Mouse (Mus musculus) brown adipose tissue, adult 24 weeks (tissue): ENCODE results near the gene Rab3d. TPM values are rescaled to one million over a fixed set of nuclear protein-coding genes. Genes with fewer than 3 reads are reported as not detected.

Source experiments
- H3K27ac ChIP-seq: fragments of 200-500 bp; replicated peaks from 2 replicates; pipeline ENCODE4 v1.5.1; 2012; ENCODE audit warnings: low read depth, mild to moderate bottlenecking, low read length
- H3K4me1 ChIP-seq: fragments of 200-500 bp; 2 replicates; pipeline ENCODE4 v1.6.1; 2012; ENCODE audit warnings: low read length, mixed read lengths; ENCODE audit not compliant: control insufficient read depth, insufficient read depth, insufficient read length
- H3K4me3 ChIP-seq: fragments of 200-500 bp; 2 replicates; pipeline ENCODE4 v1.5.1; 2012; ENCODE audit warnings: low read depth, mild to moderate bottlenecking, low read length, moderate library complexity; ENCODE audit not compliant: insufficient read depth
- polyA plus RNA-seq: library from polyadenylated mRNA; stranded (reverse); fragments of >200 nt; gene quantifications from 2 replicates; pipeline ENCODE4 v1.2.4, GENCODE M21; 2012; ENCODE audit not compliant: missing spikeins, insufficient read depth, insufficient read length

Rab3d gene
- polyA plus RNA-seq: 23.0 and 31.2 TPM in 2 replicates

GRCm38 (mm10) chr9:21918035-21918592 is at the start of gene Rab3d:
TSS of gene Rab3d (minus strand) at chr9:21918192.
- Histone ChIP-seq H3K27ac (no peak within 1 kb of the TSS), H3K4me1 (no peaks in the 10 kb centered on the region), H3K4me3 (peak within 1 kb of the TSS; percentile 71)

DNA sequence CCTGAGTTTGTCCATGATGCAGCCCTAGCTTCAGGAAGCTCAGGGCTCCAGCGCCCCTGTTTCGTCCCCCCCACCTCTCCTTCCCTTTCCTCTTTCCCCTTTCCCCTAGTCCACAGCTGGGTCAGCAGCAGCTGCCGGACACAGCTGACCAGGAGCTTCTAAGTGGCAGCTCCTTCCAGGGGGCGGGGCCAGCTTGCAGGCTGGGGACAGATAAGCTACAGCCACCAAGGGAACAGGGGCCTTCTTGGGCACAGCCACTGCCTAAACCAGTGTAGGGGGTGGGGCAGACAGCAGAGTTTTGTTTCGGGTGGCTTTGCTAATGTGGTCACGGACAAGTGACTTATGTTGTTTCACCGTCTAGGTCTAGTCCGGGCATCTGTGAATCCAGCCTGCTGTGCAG is 45.4 kb upstream of the Rab3d start, which contains the start of gene Epor:
TSS of gene Epor (minus strand) at position 90 of the 400 bp plus-strand sequence.
- peak within 1 kb of the TSS; percentile 80 for H3K27ac ChIP-seq
- H3K4me1 ChIP-seq: peaks cover 12% of the 10 kb centered on the region
- peak within 1 kb of the TSS; percentile 64 for H3K4me3 ChIP-seq

DNA sequence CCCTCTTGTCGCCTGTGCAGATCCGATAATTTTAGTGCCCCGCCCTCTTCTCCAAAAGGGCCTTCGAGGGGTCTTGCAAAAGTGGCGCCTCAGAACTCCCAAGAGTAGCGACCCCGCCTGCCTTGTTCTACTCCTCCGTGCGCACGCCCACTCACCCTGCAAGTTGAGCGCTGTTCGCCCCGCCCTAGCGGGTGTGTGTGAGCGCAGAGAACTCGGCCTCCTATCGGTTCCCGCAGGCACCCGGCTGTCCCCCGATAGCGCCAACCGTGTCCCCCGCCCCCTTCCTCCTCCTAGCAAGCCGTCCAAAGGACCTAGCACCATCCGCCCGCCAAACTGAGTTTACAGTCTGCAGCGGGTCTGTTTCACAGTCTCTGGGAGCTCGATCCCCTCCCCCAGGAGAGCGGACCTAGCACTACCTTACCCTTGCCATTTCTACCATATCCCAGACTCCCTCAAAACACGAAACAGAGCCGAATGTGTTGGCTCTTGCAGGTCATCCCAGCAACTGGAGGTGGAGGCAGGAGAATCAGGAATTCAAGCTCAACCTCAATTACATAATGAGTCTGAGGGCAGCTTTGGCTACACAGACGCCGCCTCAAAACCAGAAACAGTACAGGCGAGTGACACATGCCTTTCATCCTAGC is 44.5 kb upstream of the Rab3d start:
- Histone ChIP-seq H3K4me3 (peak overlapping the region; percentile 64), H3K27ac (peak overlapping the region; percentile 80), H3K4me1 (peaks cover 12% of the 10 kb centered on the region)

GRCm38 (mm10) chr9:21962010-21962409 is 44.0 kb upstream of the Rab3d start:
- peaks cover 12% of the 10 kb centered on the region for H3K4me1 ChIP-seq
- H3K4me3 ChIP-seq: peak overlapping the region; percentile 64
- H3K27ac ChIP-seq: no peak overlapping the region

DNA sequence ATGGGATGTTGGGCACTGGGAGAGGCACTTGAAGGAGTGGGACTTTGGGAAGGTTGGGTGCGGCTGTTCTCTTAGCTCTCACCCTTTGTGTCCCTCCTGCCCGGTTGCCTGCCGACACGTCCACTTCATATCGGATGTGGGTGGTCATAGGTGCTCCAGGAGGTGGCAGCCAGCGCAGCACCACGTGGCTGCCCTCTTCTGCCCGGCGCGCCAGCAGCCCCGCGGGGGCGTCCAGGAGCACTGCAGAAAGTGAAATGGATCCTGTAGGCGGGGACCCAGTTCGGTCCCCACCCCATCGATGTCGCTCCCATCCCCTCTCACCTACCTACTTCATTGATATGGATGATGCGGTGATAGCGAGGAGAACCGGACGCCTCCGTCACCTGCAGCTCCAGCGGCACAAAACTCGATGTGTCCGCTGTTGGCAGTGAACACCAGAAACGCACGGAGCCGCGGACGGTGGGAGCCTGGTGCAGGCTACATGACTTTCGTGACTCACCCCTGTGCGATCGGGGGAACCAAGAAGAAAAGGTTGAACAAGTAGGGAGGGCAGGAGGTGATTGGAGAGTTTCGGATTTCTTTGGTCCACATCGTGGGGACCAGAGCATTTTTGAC is 43.5 kb upstream of the Rab3d start:
- Histone ChIP-seq H3K27ac (no peak overlapping the region), H3K4me3 (peak overlapping the region; percentile 64), H3K4me1 (peaks cover 12% of the 10 kb centered on the region)

GRCm38 (mm10) chr9:21960558-21961208 is 42.7 kb upstream of the Rab3d start:
- H3K27ac ChIP-seq: peak overlapping the region; percentile 4; the same call in 1 of the 2 replicates
- H3K4me3 ChIP-seq: no peak overlapping the region
- peaks cover 12% of the 10 kb centered on the region for H3K4me1 ChIP-seq

GRCm38 (mm10) chr9:21960135-21960534 is 42.1 kb upstream of the Rab3d start:
- no peak overlapping the region for H3K4me3 ChIP-seq
- peak overlapping the region; percentile 4; the same call in 1 of the 2 replicates for H3K27ac ChIP-seq
- peaks cover 12% of the 10 kb centered on the region for H3K4me1 ChIP-seq

GRCm38 (mm10) chr9:21959244-21959643 is 41.3 kb upstream of the Rab3d start:
- peaks cover 12% of the 10 kb centered on the region for H3K4me1 ChIP-seq
- H3K4me3 ChIP-seq: no peak overlapping the region
- H3K27ac ChIP-seq: no peak overlapping the region

DNA sequence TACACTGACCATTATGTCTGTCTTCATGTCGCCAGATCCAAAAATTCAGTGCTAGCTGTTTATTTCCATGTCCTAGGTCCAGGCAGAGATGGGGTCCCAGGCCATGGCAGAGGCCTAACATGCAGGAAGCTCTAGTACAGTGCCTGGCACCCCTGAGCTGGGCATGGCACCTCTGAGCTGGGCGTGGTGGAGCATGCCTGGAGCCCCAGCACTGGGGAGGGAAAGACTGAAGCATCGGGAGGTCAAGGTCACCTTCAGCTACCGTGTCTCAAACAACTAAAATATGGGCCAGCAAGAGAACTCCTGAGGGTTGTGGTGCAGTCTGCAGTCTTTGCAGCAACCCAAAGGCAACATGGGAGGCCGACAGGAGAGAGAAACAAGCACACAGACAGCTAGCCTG is 40.4 kb upstream of the Rab3d start:
- H3K4me3 ChIP-seq: no peak overlapping the region
- peaks cover 12% of the 10 kb centered on the region for H3K4me1 ChIP-seq
- H3K27ac ChIP-seq: no peak overlapping the region

- H3K27ac ChIP-seq: peak within 1 kb of the TSS; percentile 74
- peak within 1 kb of the TSS; percentile 69 for H3K4me3 ChIP-seq
- H3K4me1 ChIP-seq: peaks cover 7% of the 10 kb centered on the region
Measured at GRCm38 (mm10) chr9:21955570-21956281, 37.7 kb upstream of the Rab3d start, which contains the start of gene Swsap1. TSS of gene Swsap1 (plus strand) at chr9:21955755.

DNA sequence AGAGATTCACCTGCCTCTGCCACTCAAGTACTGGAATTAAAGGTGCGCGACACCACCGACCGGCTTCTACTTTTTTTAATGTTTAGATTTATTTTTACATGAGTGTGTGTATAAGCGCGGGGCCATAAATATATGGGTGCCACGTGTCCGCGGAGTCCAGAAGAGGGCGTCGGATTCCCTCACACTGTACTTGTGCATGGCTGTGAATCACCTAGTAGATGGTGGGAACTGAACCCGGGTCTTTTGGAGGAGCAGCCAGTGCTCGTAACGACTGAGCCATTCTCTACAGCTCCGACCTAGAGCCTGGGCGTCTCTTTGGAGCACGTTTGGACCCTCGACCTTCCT is 37.2 kb upstream of the Rab3d start:
- Histone ChIP-seq H3K27ac (peak overlapping the region; percentile 42), H3K4me3 (peak overlapping the region; percentile 69), H3K4me1 (peaks cover 2% of the 10 kb centered on the region)

DNA sequence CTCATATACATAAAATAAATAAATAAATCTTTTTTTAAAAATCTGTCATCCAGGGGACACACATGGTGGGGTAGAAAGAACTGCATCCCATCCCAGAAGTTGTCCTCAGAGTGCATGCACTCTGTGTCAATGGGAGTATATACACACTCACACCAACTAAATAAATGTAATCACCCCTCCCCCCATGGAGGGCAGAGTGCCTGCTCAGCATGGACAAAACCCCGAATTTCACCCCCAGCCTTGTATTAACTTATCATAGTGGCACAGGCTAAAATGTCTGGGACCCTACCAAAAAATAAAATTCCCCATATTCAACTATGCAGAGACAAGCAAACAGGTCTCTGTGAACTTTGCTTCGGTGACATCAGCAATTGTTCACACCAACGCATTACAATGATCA is 36.6 kb upstream of the Rab3d start:
- H3K4me1 ChIP-seq: no peaks in the 10 kb centered on the region; the same call in 1 of the 2 replicates
- no peak overlapping the region for H3K27ac ChIP-seq
- no peak overlapping the region for H3K4me3 ChIP-seq

DNA sequence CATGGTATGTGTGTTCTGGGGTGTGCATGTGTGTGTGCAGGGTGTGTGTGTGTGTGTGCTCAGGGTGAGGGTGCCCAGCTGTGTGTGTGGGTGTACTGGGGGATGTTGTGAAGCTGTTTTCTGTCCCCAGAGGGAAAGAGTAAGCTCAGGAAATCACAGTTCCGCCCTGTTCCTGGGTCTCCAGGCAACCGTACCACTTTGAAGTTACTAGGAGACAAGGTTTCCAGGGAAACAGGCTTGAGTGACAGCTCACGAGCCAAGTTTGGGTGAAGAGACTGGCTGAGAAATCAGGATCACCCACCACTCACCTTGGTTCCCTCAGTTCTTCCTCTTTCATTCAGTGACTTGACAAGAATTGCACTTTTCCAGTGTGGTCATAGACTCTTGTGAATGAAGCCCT is 35.6 kb upstream of the Rab3d start:
- Histone ChIP-seq H3K4me3 (no peak overlapping the region), H3K4me1 (no peaks in the 10 kb centered on the region; the same call in 1 of the 2 replicates), H3K27ac (no peak overlapping the region)

- H3K27ac ChIP-seq: no peak overlapping the region
- no peak overlapping the region for H3K4me3 ChIP-seq
- H3K4me1 ChIP-seq: no peaks in the 10 kb centered on the region
Measured at GRCm38 (mm10) chr9:21951977-21952376, 34.0 kb upstream of the Rab3d start.

DNA sequence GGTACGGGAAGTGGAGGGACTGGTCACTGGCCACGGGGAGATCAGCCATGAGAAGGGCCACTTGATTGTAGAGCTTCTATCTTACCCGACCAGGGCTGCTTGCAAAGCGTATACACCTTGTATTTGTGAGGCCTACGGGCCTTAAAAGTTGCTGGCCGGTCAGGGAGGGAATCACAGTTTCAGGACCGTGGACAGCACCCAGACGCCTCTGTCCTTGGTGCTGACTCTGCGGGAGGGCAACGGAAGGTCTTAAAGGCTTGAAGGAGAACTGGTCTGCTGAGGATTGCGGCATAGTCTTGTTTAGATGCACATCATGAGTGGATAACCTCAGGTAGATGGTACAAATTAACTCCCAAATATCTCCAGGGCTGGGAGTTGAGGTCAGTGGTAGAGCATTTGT is 32.3 kb upstream of the Rab3d start:
- no peak overlapping the region for H3K27ac ChIP-seq
- H3K4me1 ChIP-seq: no peaks in the 10 kb centered on the region
- no peak overlapping the region for H3K4me3 ChIP-seq
